Mouse (Mus musculus) activated CD4-positive, CD25-positive, alpha-beta regulatory T cell, adult 4 months (primary cell): ENCODE results near the gene Lsamp. TPM values are rescaled to one million over a fixed set of nuclear protein-coding genes. Genes with fewer than 3 reads are reported as not detected.

Experiments
- ATAC-seq: one replicate; pipeline ENCODE4 v1.8.0; 2017
- polyA plus RNA-seq, 2 experiments: library from polyadenylated mRNA; unstranded; fragments of 100-300 nt; shearing (Covaris generic); gene quantifications; one replicate each; pipeline ENCODE4 v1.2.1; 2017

Gene Lsamp
- polyA plus RNA-seq, 2 experiments from 2014 or later = 0.17 TPM; not detected in 1

DNA sequence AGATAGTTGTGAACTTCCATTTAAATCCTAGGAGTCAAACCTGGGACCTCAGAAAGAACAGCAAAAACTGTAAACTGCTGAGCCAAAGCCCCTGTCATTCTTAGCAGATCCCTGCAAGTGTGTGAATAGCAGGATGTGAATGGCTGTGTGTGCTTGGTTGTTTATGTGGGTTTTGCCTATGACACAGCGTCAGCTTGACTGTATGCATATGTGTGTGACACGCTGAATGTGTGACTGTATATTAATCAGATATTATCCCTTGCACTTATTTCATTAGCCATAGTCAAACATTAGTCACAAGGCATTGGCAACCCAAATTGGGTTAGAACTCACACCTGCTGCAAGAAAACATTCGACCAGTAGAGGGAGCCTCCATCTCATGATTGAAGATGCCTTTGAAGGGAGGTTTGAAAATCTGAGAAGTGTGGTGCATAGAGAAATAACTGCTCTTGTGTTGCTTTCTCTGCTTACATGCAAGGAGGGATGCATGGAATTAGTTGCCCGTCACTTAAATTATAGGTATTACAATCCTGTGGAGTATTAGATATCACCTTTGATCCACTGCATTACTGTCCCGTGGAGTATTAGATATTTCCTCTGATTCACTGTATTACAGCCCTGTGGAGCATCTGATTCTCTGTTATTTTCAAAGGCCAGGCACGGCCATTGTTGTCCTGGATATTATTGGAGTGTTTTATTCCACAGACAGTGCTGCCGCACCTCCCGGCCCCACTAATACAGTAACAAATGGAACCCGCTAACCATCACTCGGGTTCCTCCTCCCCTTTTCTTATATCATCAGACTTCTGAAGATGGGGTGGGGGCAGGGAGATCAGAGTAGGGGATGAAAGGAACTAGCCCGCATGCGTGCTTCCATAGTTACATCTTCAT, 1274.2 kb downstream of the Lsamp start:
- ATAC-seq = no peak

DNA sequence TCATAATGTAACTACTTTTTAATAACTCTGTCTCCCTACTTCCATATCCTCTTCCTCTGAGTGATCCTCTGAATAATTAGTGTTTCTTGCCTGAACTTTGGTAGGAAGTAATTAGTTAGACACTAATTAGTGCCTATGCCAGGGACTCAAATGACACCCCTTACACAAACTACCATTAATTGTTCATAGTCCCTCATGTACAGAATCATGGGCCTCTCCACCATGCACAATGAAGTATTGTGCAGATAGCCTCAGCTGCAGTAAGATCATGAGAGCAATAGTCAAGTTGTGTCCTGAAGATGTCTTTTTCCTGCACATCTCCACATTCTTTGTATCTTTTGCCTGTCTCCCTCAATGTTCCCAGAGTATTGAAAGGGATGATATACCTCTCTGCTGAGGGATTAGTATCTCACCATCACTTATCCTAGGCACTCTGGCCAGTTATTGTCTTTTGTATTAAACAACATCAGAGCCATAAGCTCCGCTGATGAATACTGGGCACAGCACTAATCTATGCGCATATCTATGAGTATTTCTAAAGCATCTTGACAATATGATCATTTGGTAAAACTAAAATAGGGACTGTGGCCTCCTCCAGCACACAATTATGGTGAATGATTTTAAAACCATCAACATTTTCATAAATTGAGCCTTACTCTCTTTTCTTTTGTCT, 1292.0 kb downstream of the Lsamp start:
- ATAC-seq = no peak

DNA sequence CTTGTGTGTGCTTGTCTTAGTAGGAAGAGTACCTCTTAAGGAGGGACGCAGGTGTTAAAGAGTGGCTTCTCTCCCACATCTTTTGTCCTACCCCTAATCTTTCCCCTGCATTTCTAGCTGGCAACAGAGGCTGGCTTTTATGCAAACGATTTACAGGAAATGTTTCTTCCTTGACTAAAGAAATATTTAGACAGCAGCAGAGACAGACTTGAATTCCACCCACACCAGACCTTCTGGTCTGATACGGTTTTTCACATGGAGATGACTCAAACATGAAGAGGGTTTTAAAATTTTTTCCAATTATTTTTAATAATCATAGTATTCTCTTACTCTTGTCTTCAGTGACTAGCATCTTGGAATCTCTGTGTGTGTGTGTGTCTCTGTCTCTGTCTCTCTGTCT, 1333.8 kb downstream of the Lsamp start:
- no peak for ATAC-seq

DNA sequence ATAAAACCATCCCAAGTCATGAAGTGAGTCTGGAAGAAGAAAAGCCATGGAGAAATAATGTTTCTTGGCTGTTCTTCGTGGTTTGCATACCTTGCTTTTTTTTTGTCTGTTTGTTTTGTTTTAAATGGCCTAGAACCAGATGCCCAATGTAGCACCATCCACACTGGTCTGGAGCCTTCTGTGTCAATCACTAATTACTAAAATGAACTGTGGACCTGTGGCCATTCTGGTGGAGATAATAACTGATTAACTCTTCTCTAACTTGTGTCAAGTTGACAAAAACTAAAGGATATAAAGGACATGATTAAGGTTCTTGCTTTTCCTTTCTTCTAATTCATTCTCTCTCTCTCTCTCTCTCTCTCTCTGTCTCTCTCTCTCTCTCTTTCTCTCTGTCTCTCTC, 1359.3 kb downstream of the Lsamp start:
- ATAC-seq = no peak

DNA sequence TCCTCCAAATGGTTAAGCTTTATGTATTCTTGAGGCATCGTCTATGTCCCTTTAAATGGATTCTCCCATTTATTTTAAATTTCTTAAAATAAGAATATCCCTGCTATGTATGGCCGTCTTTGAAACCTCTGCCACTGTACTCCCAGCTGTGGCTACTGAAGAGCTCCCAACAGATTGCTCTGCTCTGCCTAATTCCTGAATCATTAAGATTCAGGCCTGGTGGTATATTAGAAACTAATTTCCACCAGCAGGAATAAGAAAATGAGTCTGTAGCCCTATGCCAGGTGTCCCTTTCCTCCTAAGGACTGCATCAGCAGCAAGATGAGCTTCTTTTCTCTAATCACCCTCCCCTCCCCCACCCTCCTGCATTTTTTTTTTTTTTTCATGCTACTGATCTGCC, 1381.0 kb downstream of the Lsamp start:
- ATAC-seq = no peak

- no peak for ATAC-seq
Observed at GRCm38 (mm10) chr16:41383702-41384101, 1399.5 kb downstream of the Lsamp start.

- ATAC-seq = no peak
Observed at GRCm38 (mm10) chr16:41384288-41384687, 1400.1 kb downstream of the Lsamp start.

GRCm38 (mm10) chr16:41408850-41409249, 1424.7 kb downstream of the Lsamp start:
- no peak for ATAC-seq

DNA sequence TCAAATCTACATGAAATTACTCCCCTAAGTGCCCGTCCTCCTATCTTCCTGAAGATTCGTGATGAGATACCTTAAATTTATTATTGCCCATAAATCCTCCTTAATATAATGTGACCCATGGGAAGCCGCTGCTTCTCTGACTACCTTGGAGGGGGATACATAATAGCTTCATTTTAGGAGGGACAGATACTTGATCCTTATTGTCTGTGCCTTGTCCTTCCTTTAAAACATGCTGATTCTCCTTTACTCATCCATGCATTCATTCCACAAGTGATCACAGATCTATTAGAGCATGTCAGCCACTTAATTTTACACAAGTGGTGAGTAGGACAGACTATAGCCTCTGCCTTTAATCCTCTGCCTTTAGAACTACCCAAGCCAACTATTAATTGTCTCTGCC, 1426.5 kb downstream of the Lsamp start:
- ATAC-seq = no peak

- no peak for ATAC-seq
Observed at GRCm38 (mm10) chr16:41417363-41417762, 1433.2 kb downstream of the Lsamp start.

DNA sequence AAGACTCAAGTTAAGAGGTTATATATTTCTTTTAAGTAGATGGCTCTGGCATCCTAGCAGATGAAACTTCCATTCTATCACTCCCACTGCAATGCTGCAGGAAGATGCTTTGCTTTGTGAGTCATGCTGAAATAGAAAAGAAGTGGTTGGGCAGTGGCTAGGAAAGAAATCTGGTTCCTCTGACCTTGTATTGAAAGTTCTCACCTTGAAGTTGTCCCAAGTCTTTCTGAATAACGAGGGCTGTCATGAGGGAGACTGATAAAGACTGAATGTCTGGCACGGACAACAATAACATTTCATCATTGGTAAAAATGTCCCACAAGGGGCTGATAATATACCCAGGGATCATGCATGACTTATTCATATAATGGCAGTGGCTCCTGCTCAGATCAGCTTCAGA, 1483.2 kb downstream of the Lsamp start:
- no peak for ATAC-seq

- no peak for ATAC-seq
Observed at GRCm38 (mm10) chr16:41478694-41479093, 1494.5 kb downstream of the Lsamp start.

- ATAC-seq = no peak
Observed at GRCm38 (mm10) chr16:41481832-41482231, 1497.7 kb downstream of the Lsamp start.

DNA sequence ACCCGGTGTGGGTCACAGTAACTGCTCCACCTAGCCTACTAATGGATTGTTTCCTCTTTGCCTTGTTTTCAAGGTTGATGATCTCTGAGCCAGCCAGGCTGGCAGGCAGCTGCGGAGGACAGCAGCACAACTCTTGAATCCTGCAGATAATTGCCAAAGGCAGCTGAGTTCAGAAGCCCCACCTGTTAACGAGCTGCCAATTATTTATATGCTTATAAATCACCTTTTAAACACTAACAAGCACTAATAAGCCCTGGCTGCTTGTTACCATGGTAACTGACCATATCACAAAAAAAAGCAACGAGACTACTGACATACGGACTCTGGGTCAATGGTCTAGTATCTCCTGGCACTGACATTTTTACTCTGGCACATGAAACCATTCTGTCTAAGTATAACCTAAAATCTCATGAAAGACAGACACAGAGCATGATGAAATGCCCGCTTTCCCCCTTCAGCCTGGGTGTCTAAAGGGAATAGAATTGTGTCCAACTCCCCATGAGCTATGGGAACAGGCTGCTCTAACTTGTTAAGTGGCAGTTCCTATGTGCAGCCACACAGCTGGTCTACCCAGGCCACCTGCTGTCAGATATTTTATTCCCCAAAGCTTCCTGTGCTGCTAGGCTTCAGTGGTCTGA, 1526.9 kb downstream of the Lsamp start:
- no peak for ATAC-seq

DNA sequence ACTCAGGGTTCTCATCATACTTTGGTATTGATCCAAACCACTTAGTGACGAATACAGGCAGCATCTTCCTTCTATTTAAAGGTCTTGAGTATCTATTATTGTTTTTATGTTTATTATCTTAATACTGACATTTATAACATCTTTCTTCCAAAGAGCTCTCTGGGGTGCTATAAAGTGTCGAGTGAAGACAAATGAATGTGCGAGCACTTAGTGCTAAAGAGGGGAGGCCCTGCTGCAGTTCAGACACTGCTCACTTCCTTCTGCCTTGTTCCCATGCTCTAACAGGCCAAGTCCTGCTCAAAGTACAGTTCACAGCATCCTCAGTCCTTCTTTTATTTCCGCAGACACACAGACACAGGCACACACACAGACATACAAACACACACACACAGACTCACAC, 1537.4 kb downstream of the Lsamp start:
- ATAC-seq = no peak

GRCm38 (mm10) chr16:41524266-41524665, 1540.1 kb downstream of the Lsamp start:
- no peak for ATAC-seq

GRCm38 (mm10) chr16:41532661-41533551, 1548.7 kb downstream of the Lsamp start:
- no peak for ATAC-seq

- no peak for ATAC-seq
Observed at GRCm38 (mm10) chr16:41533686-41534085, 1549.5 kb downstream of the Lsamp start.

- ATAC-seq = no peak
Observed at GRCm38 (mm10) chr16:41535806-41536205, 1551.6 kb downstream of the Lsamp start.

- ATAC-seq = no peak
Observed at GRCm38 (mm10) chr16:41542641-41543040, 1558.5 kb downstream of the Lsamp start.

- ATAC-seq = no peak
Observed at GRCm38 (mm10) chr16:41551164-41551563, 1567.0 kb downstream of the Lsamp start.

- ATAC-seq = no peak
Observed at GRCm38 (mm10) chr16:41551851-41552262, 1567.7 kb downstream of the Lsamp start.
